Mouse (Mus musculus) macrophage (primary cell): ENCODE data around the gene Myl3. TPM values are rescaled to one million over a fixed set of nuclear protein-coding genes. Genes with fewer than 3 reads are reported as not detected.

ENCODE experiments used
- H3K27ac ChIP-seq: fragments of 350-480 bp; formaldehyde crosslinking; 2 replicates; pipeline ENCODE4 v1.9.0; 2021
- H3K36me3 ChIP-seq: fragments of 350-480 bp; formaldehyde crosslinking; 2 replicates; pipeline ENCODE4 v1.9.0; 2021; ENCODE audit errors: inconsistent target
- H3K4me3 ChIP-seq: fragments of 350-480 bp; formaldehyde crosslinking; 2 replicates; pipeline ENCODE4 v1.9.0; 2021; ENCODE audit errors: inconsistent target
- H3K79me2 ChIP-seq: fragments of 350-480 bp; formaldehyde crosslinking; 2 replicates; pipeline ENCODE4 v1.9.0; 2021; ENCODE audit errors: inconsistent target
- WGBS: methylation state at CpG from one replicate; pipeline ENCODE4 v1.1.7; 2026; ENCODE audit warnings: inconsistent platforms; ENCODE audit not compliant: missing documents; 5-methylcytosine and 5-hydroxymethylcytosine counted together
- polyA plus RNA-seq: library from polyadenylated mRNA; stranded (reverse); fragments of 250-400 nt; gene quantifications from 3 replicates; pipeline ENCODE4 v1.2.4, GENCODE M21; 2018; ENCODE audit warnings: inconsistent platforms

Gene Myl3
- polyA plus RNA-seq, 1 experiment from 2014 or later, result not detected

- H3K4me3 ChIP-seq, result no peak overlapping the region
- 82% methylated on average over 1 of the region's 1 CpGs for WGBS
- peaks cover 7% of the 10 kb centered on the region for H3K79me2 ChIP-seq
- peaks cover 29% of the 10 kb centered on the region for H3K36me3 ChIP-seq
- no peak overlapping the region for H3K27ac ChIP-seq
Measured at GRCm38 (mm10) chr9:110715426-110715825, 26.2 kb upstream of the Myl3 start.

GRCm38 (mm10) chr9:110716775-110717174, 24.9 kb upstream of the Myl3 start:
- Histone ChIP-seq H3K27ac (no peak overlapping the region), H3K4me3 (no peak overlapping the region), H3K79me2 (no peaks in the 10 kb centered on the region), H3K36me3 (peaks cover 26% of the 10 kb centered on the region)
- 36% methylated on average over 4 of the region's 4 CpGs for WGBS

DNA sequence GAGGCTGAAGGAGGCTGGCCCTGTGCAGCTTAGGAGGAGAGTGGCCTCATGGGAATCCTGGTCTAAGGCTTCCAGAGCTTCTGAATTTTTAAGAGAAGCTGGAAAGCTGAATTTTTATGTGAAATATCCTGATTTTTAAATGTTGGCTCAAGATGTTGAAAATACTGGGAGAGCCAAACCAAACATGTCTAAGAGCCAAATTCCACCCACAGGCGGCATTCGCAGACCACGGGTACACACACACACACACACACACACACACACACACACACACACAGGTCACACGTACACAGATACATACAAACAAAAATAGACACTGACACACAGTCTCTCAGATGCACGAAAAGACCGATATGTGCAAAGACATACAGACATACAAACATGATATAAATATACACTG, 23.6 kb upstream of the Myl3 start:
- Histone ChIP-seq H3K79me2 (no peaks in the 10 kb centered on the region), H3K4me3 (no peak overlapping the region), H3K27ac (no peak overlapping the region), H3K36me3 (peaks cover 15% of the 10 kb centered on the region)
- WGBS, result 93% methylated on average over 3 of the region's 6 CpGs

- Histone ChIP-seq H3K36me3 (peaks cover 10% of the 10 kb centered on the region), H3K79me2 (no peaks in the 10 kb centered on the region), H3K4me3 (no peak overlapping the region), H3K27ac (no peak overlapping the region)
- 91% methylated on average over 2 of the region's 3 CpGs for WGBS
Measured at GRCm38 (mm10) chr9:110718810-110719209, 22.9 kb upstream of the Myl3 start.

GRCm38 (mm10) chr9:110719977-110720376, 21.7 kb upstream of the Myl3 start:
- WGBS, result 87% methylated on average over 4 of the region's 5 CpGs

DNA sequence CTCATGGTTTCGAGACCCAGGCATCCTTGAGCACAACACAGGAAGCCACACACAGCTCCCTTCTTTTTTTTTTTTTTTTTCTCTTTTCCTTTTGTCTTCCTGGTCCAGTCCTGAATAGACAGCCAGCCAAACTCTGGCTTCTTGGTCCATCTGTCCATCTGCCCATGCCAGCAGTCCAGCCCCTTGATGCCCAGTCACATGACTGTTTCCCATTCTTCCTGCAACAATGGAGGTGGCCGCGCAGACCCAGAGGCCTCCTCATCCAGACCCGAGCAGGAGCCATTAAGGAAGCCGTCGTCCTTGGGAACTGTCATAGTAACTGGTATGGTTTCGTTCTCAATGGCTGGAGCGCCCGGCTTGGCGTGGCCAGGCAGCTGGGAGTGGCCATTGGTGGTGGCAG, 19.6 kb upstream of the Myl3 start:
- no peaks in the 10 kb centered on the region for H3K79me2 ChIP-seq
- H3K4me3 ChIP-seq, result no peak overlapping the region
- no peak overlapping the region for H3K27ac ChIP-seq
- H3K36me3 ChIP-seq, result no peaks in the 10 kb centered on the region
- 80% methylated on average over 7 of the region's 10 CpGs for WGBS

More at GRCm38 (mm10) chr9:110719977-110720376, 21.7 kb upstream of the Myl3 start:
- Histone ChIP-seq H3K79me2 (no peaks in the 10 kb centered on the region), H3K36me3 (no peaks in the 10 kb centered on the region; the same call in 1 of the 2 replicates), H3K4me3 (no peak overlapping the region), H3K27ac (no peak overlapping the region)

DNA sequence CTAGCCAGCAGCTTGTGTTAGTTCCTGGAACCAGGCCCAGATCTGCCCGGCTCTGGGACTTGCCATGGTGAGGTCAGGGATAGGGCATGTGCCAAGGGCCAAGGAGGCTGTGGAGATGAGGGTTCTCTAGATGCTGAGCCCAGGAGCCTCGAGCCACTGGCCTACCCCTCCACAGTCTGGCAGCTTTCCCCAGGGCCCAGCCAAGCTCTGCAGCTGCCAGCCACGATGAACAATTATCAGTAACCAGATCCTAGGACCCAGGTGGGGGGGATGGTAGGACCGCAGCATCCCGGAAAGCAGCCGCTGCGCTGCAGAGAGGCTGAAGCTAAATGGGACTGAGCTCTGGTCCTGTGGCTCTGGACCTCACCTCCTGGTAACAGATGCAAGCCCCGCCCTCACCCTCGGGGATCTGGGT, 15.9 kb upstream of the Myl3 start:
- Histone ChIP-seq H3K36me3 (no peaks in the 10 kb centered on the region), H3K4me3 (no peak overlapping the region), H3K27ac (no peak overlapping the region), H3K79me2 (no peaks in the 10 kb centered on the region)
- 83% methylated on average over 8 of the region's 9 CpGs for WGBS

DNA sequence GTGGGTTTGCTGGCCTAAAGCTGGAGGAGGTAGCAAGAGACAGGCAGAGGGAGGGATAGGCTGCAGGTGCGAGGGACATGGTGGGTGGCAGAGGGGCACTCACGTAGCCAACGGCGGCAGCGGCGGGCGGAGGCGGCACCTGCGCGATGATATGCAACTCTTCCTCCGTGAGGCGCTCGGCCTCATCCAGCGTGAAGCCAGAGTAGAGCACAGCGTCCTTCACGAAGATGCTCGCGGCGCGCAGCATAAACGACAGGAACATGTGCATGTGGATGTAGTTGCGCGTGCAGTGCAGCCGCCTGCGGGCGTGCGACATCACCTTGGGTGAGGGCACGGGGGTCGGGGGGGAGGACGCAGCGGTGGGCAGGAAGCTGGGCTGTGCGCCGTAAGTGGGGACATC, 14.8 kb upstream of the Myl3 start:
- Histone ChIP-seq H3K4me3 (no peak overlapping the region), H3K27ac (no peak overlapping the region), H3K79me2 (no peaks in the 10 kb centered on the region), H3K36me3 (no peaks in the 10 kb centered on the region)
- 4% methylated on average over 33 of the region's 33 CpGs for WGBS

DNA sequence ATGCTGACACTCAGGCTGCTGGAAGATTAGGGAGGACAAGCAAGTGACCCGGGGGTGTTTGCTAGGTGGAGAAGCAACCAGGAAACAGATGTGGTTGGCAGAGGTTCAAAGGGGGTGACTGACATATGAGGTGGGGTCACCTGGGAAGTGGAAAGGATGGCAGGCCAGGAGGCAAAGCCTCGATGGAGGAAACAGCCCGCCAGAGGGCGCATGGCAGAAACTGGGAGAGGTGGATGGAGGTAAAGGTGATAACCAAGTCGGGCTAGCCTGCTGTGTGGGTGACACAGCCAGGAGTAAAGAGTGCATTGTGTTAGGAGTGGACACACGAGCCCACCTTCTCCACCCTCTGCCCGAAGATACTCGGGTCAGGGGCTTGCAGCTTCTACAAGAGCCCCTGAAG, 11.8 kb upstream of the Myl3 start:
- Histone ChIP-seq H3K4me3 (no peak overlapping the region), H3K27ac (no peak overlapping the region)
- WGBS, result 13% methylated on average over 8 of the region's 8 CpGs

DNA sequence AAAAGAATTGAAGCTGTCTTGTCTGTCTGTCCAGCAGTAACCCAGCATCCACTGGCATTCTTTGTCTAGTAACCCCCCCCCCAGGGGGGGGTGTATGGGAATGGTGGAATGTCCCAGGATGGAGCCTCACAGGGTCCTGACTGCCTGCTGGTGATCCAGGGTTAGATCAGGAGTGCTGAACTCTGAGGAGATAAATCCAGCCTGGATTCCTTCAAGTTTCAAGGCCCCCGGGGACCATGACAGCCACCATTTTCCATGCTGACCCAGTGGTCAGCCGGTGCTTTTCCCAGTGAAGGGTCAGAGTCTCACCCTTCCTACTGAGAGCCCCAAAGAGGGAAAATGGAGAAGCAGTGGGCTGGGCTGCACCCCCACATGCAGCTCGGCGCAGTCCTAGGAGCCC, 9.8 kb upstream of the Myl3 start:
- Histone ChIP-seq H3K79me2 (no peaks in the 10 kb centered on the region), H3K27ac (no peak overlapping the region), H3K36me3 (no peaks in the 10 kb centered on the region), H3K4me3 (no peak overlapping the region)
- WGBS, result 75% methylated on average over 4 of the region's 4 CpGs

More for the DNA sequence above, 11.8 kb upstream of the Myl3 start:
- H3K79me2 ChIP-seq, result no peaks in the 10 kb centered on the region
- no peaks in the 10 kb centered on the region for H3K36me3 ChIP-seq

DNA sequence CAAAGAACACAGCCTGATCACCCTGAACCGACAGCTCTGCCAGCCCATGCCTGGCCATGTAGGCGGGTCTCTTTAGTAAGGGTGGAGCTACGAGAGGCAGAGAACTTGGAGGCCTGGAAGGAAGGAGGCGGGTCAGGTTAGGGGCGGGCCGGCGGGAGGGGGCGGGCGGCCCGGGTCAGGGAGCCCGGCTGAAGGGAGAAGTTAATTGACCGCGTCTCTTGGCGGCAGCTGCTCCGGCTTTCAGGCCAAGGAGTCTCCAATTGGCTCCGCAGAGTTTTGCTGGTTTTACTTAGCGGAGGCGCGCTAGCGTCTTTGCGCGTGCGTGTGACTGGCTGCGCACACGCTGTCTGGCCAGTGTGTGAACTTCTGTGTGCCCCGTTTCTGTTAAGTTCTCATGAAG, 9.0 kb upstream of the Myl3 start:
- Histone ChIP-seq H3K4me3 (peak overlapping the region; percentile 12; the same call in 1 of the 2 replicates), H3K36me3 (no peaks in the 10 kb centered on the region), H3K79me2 (no peaks in the 10 kb centered on the region), H3K27ac (peak overlapping the region; percentile 32)
- whole genome bisulfite sequencing, result under 1% methylated on average over 26 of the region's 26 CpGs

DNA sequence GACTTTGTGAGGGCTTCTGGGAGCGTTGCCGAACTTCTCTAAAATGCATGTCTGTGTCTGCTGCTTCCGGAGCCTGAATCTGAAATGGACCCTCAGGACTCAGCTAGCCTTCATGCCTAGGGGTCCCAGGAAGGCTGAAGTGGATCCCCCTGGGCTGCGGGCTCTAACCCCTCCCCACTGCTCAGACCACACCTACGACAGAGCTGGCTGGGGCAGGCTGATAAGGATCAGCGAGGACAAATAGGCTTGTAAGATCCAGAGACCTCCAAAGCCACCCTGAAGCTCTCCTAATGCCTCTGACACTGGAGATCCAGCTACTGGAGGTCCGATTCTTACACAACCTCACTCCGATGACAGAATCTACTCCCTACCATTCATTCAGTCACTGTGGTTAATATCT, 8.6 kb upstream of the Myl3 start:
- Histone ChIP-seq H3K27ac (peak overlapping the region; percentile 32), H3K36me3 (no peaks in the 10 kb centered on the region), H3K4me3 (peak overlapping the region; percentile 12; the same call in 1 of the 2 replicates), H3K79me2 (no peaks in the 10 kb centered on the region)
- 9% methylated on average over 8 of the region's 8 CpGs for WGBS

GRCm38 (mm10) chr9:110734154-110734553, 7.5 kb upstream of the Myl3 start:
- H3K27ac ChIP-seq, result no peak overlapping the region
- 77% methylated on average over 7 of the region's 7 CpGs for WGBS
- H3K4me3 ChIP-seq, result no peak overlapping the region
- H3K79me2 ChIP-seq, result no peaks in the 10 kb centered on the region
- H3K36me3 ChIP-seq, result no peaks in the 10 kb centered on the region

- no peaks in the 10 kb centered on the region for H3K79me2 ChIP-seq
- H3K27ac ChIP-seq, result no peak overlapping the region
- no peaks in the 10 kb centered on the region for H3K36me3 ChIP-seq
- H3K4me3 ChIP-seq, result no peak overlapping the region
- 79% methylated on average over 9 of the region's 9 CpGs for WGBS
Measured at GRCm38 (mm10) chr9:110736362-110736761, 5.3 kb upstream of the Myl3 start.

DNA sequence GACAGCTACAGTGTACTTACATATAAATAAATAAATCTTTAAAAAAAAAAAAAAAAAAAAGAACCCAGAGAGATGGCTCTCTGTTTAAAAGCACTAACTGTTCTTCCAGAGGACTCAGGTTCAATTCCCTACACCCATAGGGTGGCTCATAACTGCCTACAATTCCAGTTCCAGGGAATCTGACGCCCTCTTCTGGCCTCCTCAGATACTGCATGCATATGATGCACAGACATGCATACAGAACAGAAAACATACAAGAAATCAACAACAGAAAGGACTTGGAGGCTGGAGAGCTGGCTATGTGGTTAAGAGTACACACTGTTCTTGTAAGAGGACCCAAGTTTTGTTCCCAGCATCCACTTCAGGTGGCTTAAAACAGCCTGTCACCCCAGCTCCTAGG, 3.6 kb upstream of the Myl3 start:
- H3K4me3 ChIP-seq, result no peak overlapping the region
- H3K79me2 ChIP-seq, result no peaks in the 10 kb centered on the region
- WGBS, result 13% methylated on average over 1 of the region's 1 CpGs
- H3K36me3 ChIP-seq, result no peaks in the 10 kb centered on the region
- no peak overlapping the region for H3K27ac ChIP-seq

GRCm38 (mm10) chr9:110739961-110740360, 1.7 kb upstream of the Myl3 start:
- 73% methylated on average over 7 of the region's 7 CpGs for whole genome bisulfite sequencing

More at GRCm38 (mm10) chr9:110739961-110740360, 1.7 kb upstream of the Myl3 start:
- Histone ChIP-seq H3K4me3 (no peak overlapping the region), H3K27ac (no peak overlapping the region), H3K79me2 (no peaks in the 10 kb centered on the region), H3K36me3 (no peaks in the 10 kb centered on the region)
